Mouse (Mus musculus): ENCODE measurements around the gene Nucb2.

Gene Nucb2

GRCm38 (mm10) chr7:116524577-116524976 is 20.4 kb downstream of the Nucb2 start:
- no peak for DNase-seq

- no peak for DNase-seq
These were observed 25.6 kb downstream of the Nucb2 start for GRCm38 (mm10) chr7:116529793-116530192.

GRCm38 (mm10) chr7:116530470-116530869 is 26.3 kb downstream of the Nucb2 start:
- no peak for DNase-seq

- DNase-seq, result peak; percentile 16
These were observed 27.1 kb downstream of the Nucb2 start for GRCm38 (mm10) chr7:116531311-116531710.

- DNase-seq, result no peak
These were observed 52.7 kb downstream of the Nucb2 start for GRCm38 (mm10) chr7:116556834-116557233.

GRCm38 (mm10) chr7:116574551-116574950 is 70.4 kb downstream of the Nucb2 start:
- no peak for DNase-seq
